Mouse (Mus musculus): ENCODE data around the gene Plin4. TPM values are rescaled to one million over a fixed set of nuclear protein-coding genes. Genes with fewer than 3 reads are reported as not detected.

Gene Plin4
- total and polyA plus RNA-seq, 2 experiments, result 2.1 to 2.8 TPM

DNA sequence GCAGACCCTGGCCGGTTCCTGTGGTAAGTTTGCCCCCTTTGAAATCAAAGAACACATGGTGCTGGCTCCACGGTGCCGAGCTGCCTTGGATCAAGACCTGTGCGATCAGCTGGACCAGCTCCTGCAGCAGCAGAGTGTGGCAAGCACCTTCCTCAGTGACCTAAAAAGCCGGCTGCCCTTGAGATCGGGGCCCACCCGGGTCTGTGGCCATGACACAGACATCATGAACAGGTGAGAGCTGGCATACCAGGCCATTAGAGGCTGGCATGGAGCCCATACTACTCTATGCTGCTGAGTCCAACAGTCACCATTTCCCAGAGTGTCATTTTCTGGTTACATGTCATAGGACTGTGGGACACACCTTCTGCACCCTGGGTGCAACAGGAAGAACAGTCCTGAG lies 47.5 kb downstream of the Plin4 start:
- WGBS, result 91% methylated on average over 7 of the region's 7 CpGs
- DNase-seq (ENCODE audit: extremely low read depth, low read depth, low spot score), result no peak
- Histone ChIP-seq H3K27ac (replicated peaks; ENCODE audit: insufficient read depth, low read depth, low read length) (no peak overlapping the region), H3K9ac (ENCODE audit: low read depth, low read length) (no peak overlapping the region), H3K79me2 (ENCODE audit: control insufficient read depth, insufficient read depth, low read length) (no peaks in the 10 kb centered on the region), H3K36me3 (ENCODE audit: control insufficient read depth, insufficient read depth, low read length) (no peaks in the 10 kb centered on the region; the same call in 1 of the 2 replicates), H3K27me3 (ENCODE audit: control insufficient read depth, insufficient read depth, low read length) (no peaks in the 10 kb centered on the region), H3K4me3 (ENCODE audit: insufficient read depth, low read depth, low read length) (no peak overlapping the region), H3K4me1 (ENCODE audit: control insufficient read depth, insufficient read depth, low read length) (no peaks in the 10 kb centered on the region)
- TF ChIP-seq POLR2A (IDR thresholded peaks at IDR 0.05; ENCODE audit: extremely low read depth, insufficient read depth, low read length) (no peak), CTCF (IDR thresholded peaks at IDR 0.05; ENCODE audit: low read depth, low read length) (no peak)

- Histone ChIP-seq H3K79me2 (ENCODE audit: control insufficient read depth, insufficient read depth, low read length) (no peaks in the 10 kb centered on the region), H3K36me3 (ENCODE audit: control insufficient read depth, insufficient read depth, low read length) (no peaks in the 10 kb centered on the region), H3K27ac (replicated peaks; ENCODE audit: insufficient read depth, low read depth, low read length) (no peak overlapping the region), H3K4me3 (ENCODE audit: insufficient read depth, low read depth, low read length) (no peak overlapping the region), H3K4me1 (ENCODE audit: control insufficient read depth, insufficient read depth, low read length) (no peaks in the 10 kb centered on the region; the same call in 1 of the 2 replicates), H3K9ac (ENCODE audit: low read depth, low read length) (no peak overlapping the region), H3K27me3 (ENCODE audit: control insufficient read depth, insufficient read depth, low read length) (no peaks in the 10 kb centered on the region)
- TF ChIP-seq CTCF (IDR thresholded peaks at IDR 0.05; ENCODE audit: low read depth, low read length) (peak; percentile 35; the same call in 1 of the 2 replicates), POLR2A (IDR thresholded peaks at IDR 0.05; ENCODE audit: extremely low read depth, insufficient read depth, low read length) (no peak)
- no peak for DNase-seq (ENCODE audit: extremely low read depth, low read depth, low spot score)
- 93% methylated on average over 11 of the region's 11 CpGs for WGBS
Observed at GRCm38 (mm10) chr17:56057381-56058120, 52.1 kb downstream of the Plin4 start.

- Histone ChIP-seq H3K36me3 (ENCODE audit: control insufficient read depth, insufficient read depth, low read length) (no peaks in the 10 kb centered on the region), H3K79me2 (ENCODE audit: control insufficient read depth, insufficient read depth, low read length) (no peaks in the 10 kb centered on the region), H3K27me3 (ENCODE audit: control insufficient read depth, insufficient read depth, low read length) (no peaks in the 10 kb centered on the region), H3K4me3 (ENCODE audit: insufficient read depth, low read depth, low read length) (no peak overlapping the region), H3K4me1 (ENCODE audit: control insufficient read depth, insufficient read depth, low read length) (peaks cover 5% of the 10 kb centered on the region), H3K27ac (replicated peaks; ENCODE audit: insufficient read depth, low read depth, low read length) (no peak overlapping the region), H3K9ac (ENCODE audit: low read depth, low read length) (no peak overlapping the region)
- WGBS, result 73% methylated on average over 4 of the region's 4 CpGs
- no peak for DNase-seq (ENCODE audit: extremely low read depth, low read depth, low spot score)
- no peak for TF ChIP-seq CTCF (IDR thresholded peaks at IDR 0.05; ENCODE audit: low read depth, low read length)
- no peak for TF ChIP-seq POLR2A (IDR thresholded peaks at IDR 0.05; ENCODE audit: extremely low read depth, insufficient read depth, low read length)
Observed at GRCm38 (mm10) chr17:56055945-56056678, 53.5 kb downstream of the Plin4 start.

- no peak overlapping the region for H3K27ac ChIP-seq (replicated peaks; ENCODE audit: insufficient read depth, low read depth, low read length)
- no peak overlapping the region for H3K9ac ChIP-seq (ENCODE audit: low read depth, low read length)
- no peaks in the 10 kb centered on the region for H3K79me2 ChIP-seq (ENCODE audit: control insufficient read depth, insufficient read depth, low read length)
- TF ChIP-seq POLR2A (IDR thresholded peaks at IDR 0.05; ENCODE audit: extremely low read depth, insufficient read depth, low read length) (no peak), CTCF (IDR thresholded peaks at IDR 0.05; ENCODE audit: low read depth, low read length) (no peak)
- no peaks in the 10 kb centered on the region for H3K27me3 ChIP-seq (ENCODE audit: control insufficient read depth, insufficient read depth, low read length)
- no peak overlapping the region for H3K4me3 ChIP-seq (ENCODE audit: insufficient read depth, low read depth, low read length)
- no peaks in the 10 kb centered on the region for H3K36me3 ChIP-seq (ENCODE audit: control insufficient read depth, insufficient read depth, low read length)
- DNase-seq (ENCODE audit: extremely low read depth, low read depth, low spot score), result no peak
- H3K4me1 ChIP-seq (ENCODE audit: control insufficient read depth, insufficient read depth, low read length), result peaks cover 5% of the 10 kb centered on the region
Observed at GRCm38 (mm10) chr17:56054938-56055337, 54.7 kb downstream of the Plin4 start.

DNA sequence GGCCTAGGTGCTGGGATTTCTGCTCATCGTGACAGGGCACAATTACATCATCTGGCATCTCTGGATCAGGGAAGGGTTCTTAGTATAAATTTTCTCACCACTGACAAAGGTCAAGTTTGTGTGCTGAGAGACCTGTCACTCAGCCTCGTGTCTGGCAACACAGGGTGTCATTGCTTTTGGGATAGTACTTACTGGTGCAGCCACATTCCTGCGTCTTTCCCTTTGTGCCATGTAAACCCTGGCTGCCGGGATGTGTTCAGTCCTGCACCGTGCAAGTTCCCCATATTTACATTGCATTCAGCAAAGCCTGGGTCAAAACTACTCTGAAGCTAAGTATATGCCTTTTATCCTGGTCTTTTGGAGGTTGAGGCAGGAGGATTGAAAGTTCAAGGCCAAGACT lies 58.2 kb downstream of the Plin4 start:
- no peaks in the 10 kb centered on the region for H3K79me2 ChIP-seq (ENCODE audit: control insufficient read depth, insufficient read depth, low read length)
- H3K36me3 ChIP-seq (ENCODE audit: control insufficient read depth, insufficient read depth, low read length), result no peaks in the 10 kb centered on the region
- peak; percentile 72 for DNase-seq (ENCODE audit: extremely low read depth, low read depth, low spot score)
- no peak overlapping the region for H3K4me3 ChIP-seq (ENCODE audit: insufficient read depth, low read depth, low read length)
- H3K27ac ChIP-seq (replicated peaks; ENCODE audit: insufficient read depth, low read depth, low read length), result 0 out of 2 replicates have a peak overlapping the region, but pooled peaks have one; percentile 2
- no peak for TF ChIP-seq POLR2A (IDR thresholded peaks at IDR 0.05; ENCODE audit: extremely low read depth, insufficient read depth, low read length)
- TF ChIP-seq CTCF (IDR thresholded peaks at IDR 0.05; ENCODE audit: low read depth, low read length), result no peak
- 34% methylated on average over 5 of the region's 5 CpGs for whole genome bisulfite sequencing
- H3K27me3 ChIP-seq (ENCODE audit: control insufficient read depth, insufficient read depth, low read length), result no peaks in the 10 kb centered on the region
- peaks cover 5% of the 10 kb centered on the region for H3K4me1 ChIP-seq (ENCODE audit: control insufficient read depth, insufficient read depth, low read length)
- H3K9ac ChIP-seq (ENCODE audit: low read depth, low read length), result no peak overlapping the region

Other genes starting within 250 kb of the Plin4 start
- 4.7 and 5.2 TPM in 2 replicates for gene Zfp119a, start 230.9 kb downstream of the Plin4 start, total RNA-seq (2014; rRNA removed)
- gene Zfp119a, start 230.9 kb downstream of the Plin4 start, polyA plus RNA-seq (2012; rRNA removed), result 0.24 and 0.35 TPM in 2 replicates
- 5.8 and 8.3 TPM in 2 replicates for gene Zfp959, start 217.7 kb downstream of the Plin4 start, total RNA-seq (2014; rRNA removed)
- gene Zfp959, start 217.7 kb downstream of the Plin4 start, polyA plus RNA-seq (2012; rRNA removed), result 0.77 and 1.2 TPM in 2 replicates
- gene Zfp119b, start 160.3 kb downstream of the Plin4 start, total RNA-seq (2014; rRNA removed), result 3.1 and 4.3 TPM in 2 replicates
- 0.26 and 0.40 TPM in 2 replicates for gene Zfp119b, start 160.3 kb downstream of the Plin4 start, polyA plus RNA-seq (2012; rRNA removed)
- 0.18 and 1.3 TPM in 2 replicates for gene Ebi3, start 157.2 kb downstream of the Plin4 start, total RNA-seq (2014; rRNA removed)
- 0.61 and 2.3 TPM in 2 replicates for gene Ebi3, start 157.2 kb downstream of the Plin4 start, polyA plus RNA-seq (2012; rRNA removed)
- gene Yju2, start 150.7 kb downstream of the Plin4 start, total RNA-seq (2014; rRNA removed), result 3.6 and 4.1 TPM in 2 replicates
- gene Yju2, start 150.7 kb downstream of the Plin4 start, polyA plus RNA-seq (2012; rRNA removed), result 3.4 and 4.1 TPM in 2 replicates
- not detected in 2 replicates for gene Shd, start 139.3 kb downstream of the Plin4 start, total RNA-seq (2014; rRNA removed)
- gene Shd, start 139.3 kb downstream of the Plin4 start, polyA plus RNA-seq (2012; rRNA removed), result 0.20 and 0.35 TPM in 2 replicates
- not detected in 2 replicates for gene Fsd1, start 123.3 kb downstream of the Plin4 start, total RNA-seq (2014; rRNA removed)
- gene Fsd1, start 123.3 kb downstream of the Plin4 start, polyA plus RNA-seq (2012; rRNA removed), result not detected in 2 replicates
- 30.9 and 35.3 TPM in 2 replicates for gene Stap2, start 104.2 kb downstream of the Plin4 start, total RNA-seq (2014; rRNA removed)
- gene Stap2, start 104.2 kb downstream of the Plin4 start, polyA plus RNA-seq (2012; rRNA removed), result 38.8 and 44.8 TPM in 2 replicates
- gene Mpnd, start 104.1 kb downstream of the Plin4 start, total RNA-seq (2014; rRNA removed), result 86.2 and 93.2 TPM in 2 replicates
- gene Mpnd, start 104.1 kb downstream of the Plin4 start, polyA plus RNA-seq (2012; rRNA removed), result 142 and 175 TPM in 2 replicates
- 8.8 and 10.5 TPM in 2 replicates for gene Sh3gl1, start 73.2 kb downstream of the Plin4 start, total RNA-seq (2014; rRNA removed)
- 33.5 and 40.0 TPM in 2 replicates for gene Sh3gl1, start 73.2 kb downstream of the Plin4 start, polyA plus RNA-seq (2012; rRNA removed)
- 0.37 and 0.81 TPM in 2 replicates for gene Chaf1a, start 69.4 kb downstream of the Plin4 start, total RNA-seq (2014; rRNA removed)
- gene Chaf1a, start 69.4 kb downstream of the Plin4 start, polyA plus RNA-seq (2012; rRNA removed), result 0.26 and 0.31 TPM in 2 replicates
- 34.9 and 42.9 TPM in 2 replicates for gene Ubxn6, start 34.8 kb downstream of the Plin4 start, total RNA-seq (2014; rRNA removed)
- gene Ubxn6, start 34.8 kb downstream of the Plin4 start, polyA plus RNA-seq (2012; rRNA removed), result 55.8 and 56.0 TPM in 2 replicates
- 11.3 and 13.8 TPM in 2 replicates for gene Hdgfl2, start 30.2 kb downstream of the Plin4 start, total RNA-seq (2014; rRNA removed)
- gene Hdgfl2, start 30.2 kb downstream of the Plin4 start, polyA plus RNA-seq (2012; rRNA removed), result 29.0 and 30.2 TPM in 2 replicates
- 19.2 and 24.6 TPM in 2 replicates for gene Plin5, start 7.8 kb upstream of the Plin4 start, total RNA-seq (2014; rRNA removed)
- 42.7 and 58.2 TPM in 2 replicates for gene Plin5, start 7.8 kb upstream of the Plin4 start, polyA plus RNA-seq (2012; rRNA removed)
- gene Lrg1, start 12.2 kb upstream of the Plin4 start, total RNA-seq (2014; rRNA removed), result 90.0 and 116 TPM in 2 replicates
- gene Lrg1, start 12.2 kb upstream of the Plin4 start, polyA plus RNA-seq (2012; rRNA removed), result 543 and 600 TPM in 2 replicates
- 1.3 TPM in 2 replicates for gene Sema6b, start 30.5 kb upstream of the Plin4 start, total RNA-seq (2014; rRNA removed)
- gene Sema6b, start 30.5 kb upstream of the Plin4 start, polyA plus RNA-seq (2012; rRNA removed), result 2.7 and 3.9 TPM in 2 replicates
- 16.2 and 20.9 TPM in 2 replicates for gene Tnfaip8l1, start 52.7 kb upstream of the Plin4 start, total RNA-seq (2014; rRNA removed)
- 21.8 and 25.5 TPM in 2 replicates for gene Tnfaip8l1, start 52.7 kb upstream of the Plin4 start, polyA plus RNA-seq (2012; rRNA removed)
- gene Mydgf, start 74.1 kb upstream of the Plin4 start, total RNA-seq (2014; rRNA removed), result 89.4 and 91.1 TPM in 2 replicates
- gene Mydgf, start 74.1 kb upstream of the Plin4 start, polyA plus RNA-seq (2012; rRNA removed), result 81.1 and 86.0 TPM in 2 replicates
- gene Dpp9, start 109.1 kb upstream of the Plin4 start, total RNA-seq (2014; rRNA removed), result 10.7 and 20.1 TPM in 2 replicates
- 55.4 and 60.3 TPM in 2 replicates for gene Dpp9, start 109.1 kb upstream of the Plin4 start, polyA plus RNA-seq (2012; rRNA removed)
- 11.5 and 12.1 TPM in 2 replicates for gene Fem1a, start 147.0 kb upstream of the Plin4 start, total RNA-seq (2014; rRNA removed)
- 16.6 and 18.9 TPM in 2 replicates for gene Fem1a, start 147.0 kb upstream of the Plin4 start, polyA plus RNA-seq (2012; rRNA removed)
- gene Ticam1, start 167.0 kb upstream of the Plin4 start, total RNA-seq (2014; rRNA removed), result 2.5 and 3.4 TPM in 2 replicates
- 20.9 and 27.7 TPM in 2 replicates for gene Ticam1, start 167.0 kb upstream of the Plin4 start, polyA plus RNA-seq (2012; rRNA removed)
- gene Plin3, start 183.1 kb upstream of the Plin4 start, total RNA-seq (2014; rRNA removed), result 23.0 and 28.1 TPM in 2 replicates
- gene Plin3, start 183.1 kb upstream of the Plin4 start, polyA plus RNA-seq (2012; rRNA removed), result 20.6 and 21.5 TPM in 2 replicates
- gene Arrdc5, start 190.5 kb upstream of the Plin4 start, total RNA-seq (2014; rRNA removed), result not detected in 2 replicates
- not detected in 2 replicates for gene Arrdc5, start 190.5 kb upstream of the Plin4 start, polyA plus RNA-seq (2012; rRNA removed)
- 0.92 and 2.7 TPM in 2 replicates for gene Uhrf1, start 193.5 kb upstream of the Plin4 start, total RNA-seq (2014; rRNA removed)
- gene Uhrf1, start 193.5 kb upstream of the Plin4 start, polyA plus RNA-seq (2012; rRNA removed), result 0.20 and 0.22 TPM in 2 replicates
- gene Kdm4b, start 216.3 kb upstream of the Plin4 start, total RNA-seq (2014; rRNA removed), result 9.5 and 10.4 TPM in 2 replicates
- 13.0 and 15.6 TPM in 2 replicates for gene Kdm4b, start 216.3 kb upstream of the Plin4 start, polyA plus RNA-seq (2012; rRNA removed)

Data from liver, adult 2 months (tissue).